Mouse (Mus musculus): ENCODE results near the gene Ovol2.

Ovol2 gene

DNA sequence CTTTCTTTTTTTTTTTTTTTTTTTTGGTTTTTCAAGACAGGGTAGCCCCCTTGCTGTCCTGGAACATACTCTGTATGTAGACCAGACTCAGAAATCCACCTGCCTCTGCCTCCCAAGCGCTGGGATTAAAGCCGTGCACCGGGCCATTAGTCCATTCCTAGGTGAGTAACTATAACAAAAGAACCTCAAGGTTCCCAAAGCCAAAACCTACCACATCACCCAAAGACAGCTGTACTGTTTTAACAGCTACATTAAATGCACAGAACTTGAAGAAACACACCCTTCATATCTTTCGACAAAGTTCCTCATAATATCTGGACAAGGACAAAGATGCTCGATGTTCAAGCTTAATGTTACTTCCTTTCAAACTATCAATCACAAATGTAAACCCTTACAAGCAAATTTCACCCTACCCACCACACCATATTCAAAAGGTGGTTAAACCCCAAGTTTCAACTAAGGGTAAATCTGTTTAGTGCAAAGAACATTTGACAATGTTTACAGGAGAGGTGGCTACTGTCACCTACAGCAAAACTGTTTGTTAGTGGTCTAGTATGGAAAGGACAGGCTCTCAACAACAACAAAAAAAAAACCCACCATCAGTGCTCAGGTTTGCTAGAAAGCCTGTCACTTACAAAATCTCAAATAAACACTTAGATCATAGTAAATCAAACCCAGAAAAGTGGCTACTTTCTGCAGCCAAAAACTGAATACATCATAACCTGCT is 64.8 kb downstream of the Ovol2 start:
- DNase-seq, result no peak

DNA sequence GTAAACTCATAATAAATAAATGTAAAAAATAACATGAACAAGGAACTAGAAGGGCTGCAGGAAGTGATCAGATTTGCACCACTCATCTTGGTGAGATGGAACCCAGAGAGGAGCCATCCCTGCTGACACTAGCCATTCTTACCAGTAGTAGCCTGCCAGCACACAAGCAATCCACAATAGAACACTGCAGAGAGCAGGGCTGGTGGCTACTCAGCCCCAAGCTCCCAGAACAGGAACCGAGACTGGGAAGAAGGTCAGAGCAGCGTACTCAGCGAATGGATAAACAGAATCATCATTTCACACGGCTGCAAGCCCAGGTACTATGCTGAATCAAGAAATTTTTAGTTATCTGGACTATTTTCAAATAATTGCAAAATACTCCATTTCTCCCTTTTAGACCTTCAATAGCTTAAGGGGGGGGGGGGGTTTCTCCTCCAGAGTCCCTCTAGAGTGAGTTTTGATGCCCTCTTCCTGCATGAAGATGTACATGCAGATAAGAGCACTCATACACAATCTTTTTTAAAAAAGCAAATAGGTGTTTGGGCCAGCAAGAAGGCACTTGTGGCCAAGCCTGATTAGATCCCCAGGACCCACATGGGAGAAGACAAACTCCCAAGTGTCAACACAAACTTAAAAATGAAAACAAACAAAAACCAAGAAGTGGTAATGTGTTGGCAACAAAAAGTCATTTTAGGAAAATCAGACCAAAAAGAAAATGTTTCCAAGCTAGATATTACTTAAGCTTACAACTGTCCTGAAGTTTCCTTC is 65.8 kb downstream of the Ovol2 start:
- DNase-seq, result no peak

GRCm38 (mm10) chr2:144265120-144265488 is 66.8 kb downstream of the Ovol2 start:
- DNase-seq, result no peak

- DNase-seq, result no peak
Measured at GRCm38 (mm10) chr2:144264398-144265119, 67.4 kb downstream of the Ovol2 start.

- DNase-seq, result no peak
Measured at GRCm38 (mm10) chr2:144262837-144263236, 69.1 kb downstream of the Ovol2 start.

Data from cerebellum, adult 11-12 months (tissue).